In genomic region chr14:79754157-79754556, GRCm38 (mm10) we compare ENCODE assay signal across 22 mouse cellular contexts. TPM values are rescaled to one million over a fixed set of nuclear protein-coding genes. Genes with fewer than 3 reads are reported as not detected.
DNase-seq lines count a peak whose midpoint lies in the region; ATAC-seq lines count a peak whose summit lies in the region.
"Had no signal": no experiment of that assay in that cellular context is flagged by ENCODE, and none has a peak within 500 bp of the region (broad histone marks: within the 10 kb centered on the region; RNA-seq: fewer than 3 reads in every experiment).

No protein-coding gene starts in this region.

- H3K4me1 ChIP-seq in forebrain, embryonic 12.5 days, result peaks cover 17% of the 10 kb centered on the region
- H3K4me1 ChIP-seq in forebrain, embryonic 13.5 days, result peaks cover 17% of the 10 kb centered on the region
- H3K4me1 ChIP-seq in hindbrain, embryonic 12.5 days, result peaks cover 7% of the 10 kb centered on the region; the same call in 1 of the 2 replicates
- peaks cover 11% of the 10 kb centered on the region for H3K4me1 ChIP-seq in midbrain, embryonic 11.5 days (ENCODE audit: control insufficient read depth, insufficient read depth, low read length)
- H3K4me1 ChIP-seq in neural tube, embryonic 14.5 days (ENCODE audit: control insufficient read depth, insufficient read depth, low read length), result peaks cover 3% of the 10 kb centered on the region
- H3K4me1 ChIP-seq: embryonic facial prominence, embryonic 13.5 days; heart, embryonic 10.5 days; limb, embryonic 10.5 days; stomach, embryonic 15.5 days had no signal

- WGBS in forebrain, embryonic 12.5 days, result 13% methylated on average over 3 of the region's 3 CpGs
- 8% methylated on average over 3 of the region's 3 CpGs for WGBS in forebrain, embryonic 13.5 days
- 42% methylated on average over 3 of the region's 3 CpGs for WGBS in hindbrain, embryonic 12.5 days
- 17% methylated on average over 3 of the region's 3 CpGs for WGBS in midbrain, embryonic 11.5 days
- WGBS in neural tube, embryonic 14.5 days, result 28% methylated on average over 3 of the region's 3 CpGs

- no peaks in the 10 kb centered on the region for H3K36me3 ChIP-seq in forebrain, embryonic 12.5 days (replicated peaks)
- no peaks in the 10 kb centered on the region for H3K36me3 ChIP-seq in forebrain, embryonic 13.5 days (ENCODE audit: poor library complexity, severe bottlenecking)
- no peaks in the 10 kb centered on the region for H3K36me3 ChIP-seq in hindbrain, embryonic 12.5 days
- no peaks in the 10 kb centered on the region for H3K36me3 ChIP-seq in midbrain, embryonic 11.5 days (ENCODE audit: control insufficient read depth, insufficient read depth, low read length)
- H3K36me3 ChIP-seq in neural tube, embryonic 14.5 days (ENCODE audit: control insufficient read depth, insufficient read depth, low read length), result no peaks in the 10 kb centered on the region
- H3K36me3 ChIP-seq: embryonic facial prominence, embryonic 13.5 days; G1E; heart, embryonic 10.5 days; limb, embryonic 10.5 days; neural tube, embryonic 12.5 days; stomach, embryonic 15.5 days had no signal

- 0 out of 2 replicates have a peak, but pooled peaks cover 4% of the 10 kb centered on the region for H3K27me3 ChIP-seq in forebrain, embryonic 12.5 days
- no peaks in the 10 kb centered on the region; the same call in 1 of the 2 replicates for H3K27me3 ChIP-seq in forebrain, embryonic 13.5 days
- no peaks in the 10 kb centered on the region for H3K27me3 ChIP-seq in hindbrain, embryonic 12.5 days
- no peaks in the 10 kb centered on the region for H3K27me3 ChIP-seq in midbrain, embryonic 11.5 days (ENCODE audit: control insufficient read depth, insufficient read depth, low read length)
- no peaks in the 10 kb centered on the region for H3K27me3 ChIP-seq in neural tube, embryonic 14.5 days (ENCODE audit: control insufficient read depth, insufficient read depth, low read length)
- H3K27me3 ChIP-seq: embryonic facial prominence, embryonic 13.5 days; neural tube, embryonic 12.5 days; stomach, embryonic 15.5 days had no signal

- H3K4me2 ChIP-seq in forebrain, embryonic 12.5 days, result no peak overlapping the region
- no peak overlapping the region for H3K4me2 ChIP-seq in forebrain, embryonic 13.5 days
- H3K4me2 ChIP-seq in hindbrain, embryonic 12.5 days (replicated peaks), result no peak overlapping the region
- no peak overlapping the region for H3K4me2 ChIP-seq in midbrain, embryonic 11.5 days
- no peak overlapping the region for H3K4me2 ChIP-seq in neural tube, embryonic 14.5 days (ENCODE audit: low read depth, low read length)
- H3K4me2 ChIP-seq: embryonic facial prominence, embryonic 13.5 days; neural tube, embryonic 12.5 days; stomach, embryonic 15.5 days had no signal

- H3K4me3 ChIP-seq in forebrain, embryonic 12.5 days (replicated peaks), result no peak overlapping the region
- H3K4me3 ChIP-seq in forebrain, embryonic 13.5 days, result no peak overlapping the region
- H3K4me3 ChIP-seq in hindbrain, embryonic 12.5 days, result no peak overlapping the region
- H3K4me3 ChIP-seq in midbrain, embryonic 11.5 days (ENCODE audit: low read depth, low read length), result no peak overlapping the region
- no peak overlapping the region for H3K4me3 ChIP-seq in neural tube, embryonic 14.5 days (ENCODE audit: low read depth, low read length)
- H3K4me3 ChIP-seq: embryonic facial prominence, embryonic 13.5 days; heart, embryonic 10.5 days; limb, embryonic 10.5 days; neural tube, embryonic 12.5 days; stomach, embryonic 15.5 days had no signal

- H3K9me3 ChIP-seq in forebrain, embryonic 12.5 days, result no peaks in the 10 kb centered on the region
- no peaks in the 10 kb centered on the region for H3K9me3 ChIP-seq in forebrain, embryonic 13.5 days (replicated peaks)
- H3K9me3 ChIP-seq in hindbrain, embryonic 12.5 days (replicated peaks), result no peaks in the 10 kb centered on the region
- no peaks in the 10 kb centered on the region for H3K9me3 ChIP-seq in midbrain, embryonic 11.5 days (ENCODE audit: control insufficient read depth, low read length)
- no peaks in the 10 kb centered on the region for H3K9me3 ChIP-seq in neural tube, embryonic 14.5 days (ENCODE audit: control insufficient read depth, low read length)
- H3K9me3 ChIP-seq: embryonic facial prominence, embryonic 13.5 days; heart, embryonic 10.5 days; limb, embryonic 10.5 days; neural tube, embryonic 12.5 days; stomach, embryonic 15.5 days had no signal

- no peak for DNase-seq in midbrain, embryonic 11.5 days (ENCODE audit: low spot score, missing footprints)
- no peak for DNase-seq in heart, adult 11 months
- no peak for DNase-seq in frontal cortex, postnatal 25 days (ENCODE audit: low spot score in 2 of 2)
- no peak for DNase-seq in kidney, postnatal 25 days
- DNase-seq: cerebellum, adult 11 months; heart, postnatal 10 days; kidney, adult 9 months; kidney, postnatal 4 days; liver, postnatal 0 days; thymus, adult 18-20 months had no signal

- peak overlapping the region; percentile 71 for H3K27ac ChIP-seq in forebrain, embryonic 12.5 days
- H3K27ac ChIP-seq in forebrain, embryonic 13.5 days, result no peak overlapping the region; the same call in 1 of the 2 replicates
- H3K27ac ChIP-seq in hindbrain, embryonic 12.5 days, result peak overlapping the region; percentile 68; the same call in 1 of the 2 replicates
- peak overlapping the region; percentile 37; the same call in 1 of the 2 replicates for H3K27ac ChIP-seq in midbrain, embryonic 11.5 days (ENCODE audit: low read depth, low read length)
- H3K27ac ChIP-seq in neural tube, embryonic 14.5 days (ENCODE audit: low read depth, low read length), result no peak overlapping the region
- H3K27ac ChIP-seq: embryonic facial prominence, embryonic 13.5 days; heart, embryonic 10.5 days; limb, embryonic 10.5 days; neural tube, embryonic 12.5 days; stomach, embryonic 15.5 days had no signal

- ATAC-seq in forebrain, embryonic 12.5 days (ENCODE audit: low FRiP score), result peak; percentile 63
- ATAC-seq in forebrain, embryonic 13.5 days, result no peak
- 0 out of 2 replicates have a peak, but pooled peaks have one; percentile 53 for ATAC-seq in hindbrain, embryonic 12.5 days (ENCODE audit: low FRiP score)
- ATAC-seq in midbrain, embryonic 11.5 days (ENCODE audit: low FRiP score), result peak; percentile 87
- peak; percentile 25; the same call in 1 of the 2 replicates for ATAC-seq in neural tube, embryonic 14.5 days (ENCODE audit: low read depth)
- ATAC-seq: inflammation-experienced regulatory T-cells, adult 6 months; liver, postnatal 0 days had no signal

- no peak overlapping the region for H3K9ac ChIP-seq in forebrain, embryonic 12.5 days
- H3K9ac ChIP-seq in forebrain, embryonic 13.5 days, result no peak overlapping the region
- H3K9ac ChIP-seq in hindbrain, embryonic 12.5 days, result no peak overlapping the region
- H3K9ac ChIP-seq in midbrain, embryonic 11.5 days (ENCODE audit: low read length), result no peak overlapping the region
- H3K9ac ChIP-seq in neural tube, embryonic 14.5 days (replicated peaks; ENCODE audit: low read depth, low read length), result no peak overlapping the region
- H3K9ac ChIP-seq: embryonic facial prominence, embryonic 13.5 days; liver, postnatal 0 days; neural tube, embryonic 12.5 days; stomach, embryonic 15.5 days had no signal

RNA-seq across cellular contexts. Expression of gene Pcdh8, which starts 17.0 kb away (rescaled TPM):
- polyA plus RNA-seq in forebrain, embryonic 12.5 days (2016; fragmentation: Nextera tagmentation; extraction: Ambion mirVana), result 26.5 and 26.7 TPM in 2 replicates
- polyA plus RNA-seq in forebrain, embryonic 13.5 days (2015; fragmentation: Nextera tagmentation; extraction: Ambion mirVana), result 21.1 and 22.3 TPM in 2 replicates
- 40.7 and 42.6 TPM in 2 replicates for polyA plus RNA-seq in hindbrain, embryonic 12.5 days (2016; fragmentation: Nextera tagmentation; extraction: Ambion mirVana)
- 32.8 and 37.5 TPM in 2 replicates for polyA plus RNA-seq in midbrain, embryonic 11.5 days (2014; fragmentation: Nextera tagmentation; extraction: Ambion mirVana)
- 29.6 and 32.5 TPM in 2 replicates for polyA plus RNA-seq in neural tube, embryonic 14.5 days (2014; fragmentation: Nextera tagmentation; extraction: Ambion mirVana)
- polyA plus RNA-seq: G1E; inflammation-experienced regulatory T-cells, adult 6 months; liver, adult 2 months; liver, postnatal 0 days had no signal

Comparison
In these comparisons a context has a peak if more than half of its experiments do, and no peak if none do; other contexts are left out.
1. H3K27ac ChIP-seq: peak in forebrain, embryonic 12.5 days (single experiment), hindbrain, embryonic 12.5 days (single experiment) and midbrain, embryonic 11.5 days (single experiment); none in forebrain, embryonic 13.5 days (single experiment) and neural tube, embryonic 14.5 days (single experiment).